Mouse (Mus musculus): Measurements from ENCODE around the gene Lpar3.

DNA sequence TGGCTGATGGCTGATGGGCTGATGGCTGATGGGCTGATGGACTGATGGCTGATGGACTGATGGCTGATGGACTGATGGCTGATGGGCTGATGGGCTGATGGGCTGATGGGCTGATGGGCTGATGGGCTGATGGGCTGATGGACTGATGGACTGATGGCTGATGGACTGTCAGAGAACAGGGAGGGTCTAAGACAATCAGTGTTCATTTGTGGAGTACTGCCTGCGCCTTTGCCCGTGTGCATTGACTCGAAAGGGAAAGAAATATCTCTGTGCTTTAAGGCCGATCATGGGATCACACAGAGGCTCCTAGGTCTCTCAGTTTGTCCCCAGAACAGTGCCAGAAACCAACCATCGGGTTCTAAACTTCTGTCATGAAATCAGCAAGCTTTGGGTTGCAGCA lies 34.4 kb downstream of the Lpar3 start:
- TF ChIP-seq CTCF (IDR thresholded peaks at IDR 0.05; ENCODE audit: control insufficient read depth, insufficient read depth, insufficient read length) (no peak), USF1 (IDR thresholded peaks at IDR 0.05; ENCODE audit: low read depth) (no peak)

Measured in C2C12 (cell line).